35 mouse cellular contexts compared by ENCODE assay signal in the genomic region with DNA sequence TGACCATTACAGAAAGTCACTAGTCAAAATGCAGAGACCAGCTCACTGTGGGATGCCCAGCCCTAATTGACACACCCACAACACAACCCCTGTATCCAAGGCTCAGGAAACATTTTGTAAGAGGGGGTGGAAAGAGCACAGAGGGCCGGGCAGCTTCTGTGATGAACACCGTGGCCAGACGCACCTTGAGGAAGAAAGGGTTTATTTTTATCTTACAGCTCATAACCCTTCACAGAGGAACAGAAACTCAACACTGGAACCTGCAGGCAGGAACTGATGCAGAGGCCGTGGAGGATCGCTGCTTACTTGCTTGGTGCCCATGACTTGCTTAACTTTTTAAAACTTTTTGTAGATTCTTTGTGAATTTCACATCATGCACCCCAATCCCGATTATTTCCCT. TPM values are rescaled to one million over a fixed set of nuclear protein-coding genes. Genes with fewer than 3 reads are reported as not detected.
DNase-seq lines count a peak whose midpoint lies in the region; ATAC-seq and TF ChIP-seq lines count a peak whose summit lies in the region.
"Had no signal": no experiment of that assay in that cellular context is flagged by ENCODE, and none has a peak within 500 bp of the region (broad histone marks: within the 10 kb centered on the region; RNA-seq: fewer than 3 reads in every experiment).

No protein-coding gene starts in this region.

- TF ChIP-seq POLR2A in bone marrow, adult 2 months (IDR thresholded peaks at IDR 0.05; ENCODE audit: borderline replicate concordance, control insufficient read depth, low read depth, low read length) = no peak
- peak; percentile 30; the same call in 1 of the 2 replicates for TF ChIP-seq POLR2A in small intestine, adult 2 months (IDR thresholded peaks at IDR 0.05; ENCODE audit: low read depth, low read length)

- no peaks in the 10 kb centered on the region for H3K27me3 ChIP-seq in intestine, embryonic 14.5 days (replicated peaks; ENCODE audit: control insufficient read depth, insufficient read depth, low read length)
- H3K27me3 ChIP-seq in intestine, embryonic 15.5 days (replicated peaks) = no peaks in the 10 kb centered on the region
- H3K27me3 ChIP-seq in small intestine, adult 2 months (ENCODE audit: control insufficient read depth, insufficient read depth, low read length) = no peaks in the 10 kb centered on the region
- H3K27me3 ChIP-seq: embryonic facial prominence, embryonic 15.5 days; forebrain, embryonic 12.5 days; heart, embryonic 15.5 days; hindbrain, embryonic 13.5 days; liver, embryonic 15.5 days; lung, embryonic 15.5 days; neural tube, embryonic 12.5 days; Patski had no signal

- H3K27ac ChIP-seq in intestine, embryonic 14.5 days (ENCODE audit: low read depth) = no peak overlapping the region
- H3K27ac ChIP-seq in intestine, embryonic 15.5 days = no peak overlapping the region
- H3K27ac ChIP-seq in bone marrow, adult 2 months (ENCODE audit: control insufficient read depth, insufficient read depth, low read depth, low read length, poor library complexity) = peak overlapping the region; percentile 6; the same call in 1 of the 2 replicates
- peak overlapping the region; percentile 57; the same call in 1 of the 2 replicates for H3K27ac ChIP-seq in small intestine, adult 2 months (ENCODE audit: insufficient read depth, low read depth, low read length)
- H3K27ac ChIP-seq: embryonic facial prominence, embryonic 10.5 days; embryonic facial prominence, embryonic 15.5 days; forebrain, embryonic 12.5 days; heart, embryonic 10.5 days; heart, embryonic 15.5 days; hindbrain, embryonic 13.5 days; liver, embryonic 15.5 days; lung, embryonic 15.5 days; neural tube, embryonic 12.5 days had no signal

- no peaks in the 10 kb centered on the region for H3K9me3 ChIP-seq in intestine, embryonic 14.5 days (ENCODE audit: control insufficient read depth, low read length)
- H3K9me3 ChIP-seq in intestine, embryonic 15.5 days = no peaks in the 10 kb centered on the region
- H3K9me3 ChIP-seq: embryonic facial prominence, embryonic 15.5 days; forebrain, embryonic 12.5 days; heart, embryonic 10.5 days; heart, embryonic 15.5 days; hindbrain, embryonic 13.5 days; liver, embryonic 15.5 days; lung, embryonic 15.5 days had no signal

- H3K9ac ChIP-seq in intestine, embryonic 14.5 days (ENCODE audit: low read length) = no peak overlapping the region
- H3K9ac ChIP-seq in intestine, embryonic 15.5 days = no peak overlapping the region
- H3K9ac ChIP-seq: embryonic facial prominence, embryonic 15.5 days; forebrain, embryonic 12.5 days; heart, embryonic 15.5 days; hindbrain, embryonic 13.5 days; liver, embryonic 15.5 days; lung, embryonic 15.5 days; neural tube, embryonic 12.5 days had no signal

- H3K4me2 ChIP-seq in intestine, embryonic 14.5 days (ENCODE audit: low read length) = no peak overlapping the region
- H3K4me2 ChIP-seq in intestine, embryonic 15.5 days (replicated peaks) = no peak overlapping the region
- H3K4me2 ChIP-seq: embryonic facial prominence, embryonic 15.5 days; forebrain, embryonic 12.5 days; heart, embryonic 15.5 days; hindbrain, embryonic 13.5 days; liver, embryonic 15.5 days; lung, embryonic 15.5 days; midbrain, embryonic 11.5 days; neural tube, embryonic 12.5 days had no signal

- ATAC-seq in intestine, embryonic 14.5 days (replicated peaks; ENCODE audit: low FRiP score, low TSS enrichment, low read depth) = no peak
- no peak for ATAC-seq in intestine, embryonic 15.5 days
- ATAC-seq: midbrain, embryonic 16.5 days; Patski had no signal

- WGBS in intestine, embryonic 14.5 days = 81% methylated on average over 6 of the region's 6 CpGs
- WGBS in intestine, embryonic 15.5 days = 83% methylated on average over 6 of the region's 6 CpGs
- 50% methylated on average over 6 of the region's 6 CpGs for WGBS in bone marrow, adult 2 months
- WGBS in small intestine, adult 2 months = 69% methylated on average over 6 of the region's 6 CpGs

- H3K4me1 ChIP-seq in intestine, embryonic 14.5 days (replicated peaks; ENCODE audit: control insufficient read depth, insufficient read depth, low read length) = no peaks in the 10 kb centered on the region
- H3K4me1 ChIP-seq in intestine, embryonic 15.5 days (replicated peaks) = no peaks in the 10 kb centered on the region
- peaks cover 3% of the 10 kb centered on the region; the same call in 1 of the 2 replicates for H3K4me1 ChIP-seq in bone marrow, adult 2 months (ENCODE audit: control insufficient read depth, insufficient read depth, low read length)
- no peaks in the 10 kb centered on the region; the same call in 1 of the 2 replicates for H3K4me1 ChIP-seq in small intestine, adult 2 months (ENCODE audit: control insufficient read depth, insufficient read depth, insufficient read length, low read length)
- H3K4me1 ChIP-seq: embryonic facial prominence, embryonic 10.5 days; embryonic facial prominence, embryonic 15.5 days; forebrain, embryonic 12.5 days; heart, embryonic 10.5 days; heart, embryonic 15.5 days; hindbrain, embryonic 13.5 days; liver, embryonic 15.5 days; lung, embryonic 15.5 days; neural tube, embryonic 12.5 days had no signal

- no peak for TF ChIP-seq CTCF in bone marrow, adult 2 months (IDR thresholded peaks at IDR 0.05; ENCODE audit: control insufficient read depth, insufficient read depth, low read length)
- TF ChIP-seq CTCF in small intestine, adult 2 months (IDR thresholded peaks at IDR 0.05; ENCODE audit: extremely low read depth, insufficient read length, insufficient replicate concordance, low read depth, low read length) = no peak

- peak; percentile 41 for DNase-seq in intestine, embryonic 14.5 days (ENCODE audit: low spot score)
- DNase-seq in A20 (ENCODE audit: low read depth, low spot score) = peak; percentile 85
- no peak for DNase-seq in left cerebral cortex, adult 11 months (ENCODE audit: low spot score)
- no peak for DNase-seq in yolk sac, embryonic 10.5 days (ENCODE audit: low spot score)
- DNase-seq: adrenal gland, postnatal 10 days; cerebellum, adult 11-12 months; cerebellum, adult 9-11 months; gastrocnemius, postnatal 10 days; kidney, adult 11 months; kidney, postnatal 14 days; layer of hippocampus, adult 9-11 months; lung, postnatal 36 days; thymus, postnatal 14 days had no signal

- no peak overlapping the region for H3K4me3 ChIP-seq in intestine, embryonic 14.5 days (ENCODE audit: low read depth, low read length)
- H3K4me3 ChIP-seq in intestine, embryonic 15.5 days (replicated peaks) = no peak overlapping the region
- no peak overlapping the region for H3K4me3 ChIP-seq in bone marrow, adult 2 months (replicated peaks; ENCODE audit: control insufficient read depth, low read depth, low read length)
- H3K4me3 ChIP-seq in small intestine, adult 2 months (ENCODE audit: low read depth, low read length) = no peak overlapping the region
- H3K4me3 ChIP-seq: embryonic facial prominence, embryonic 10.5 days; embryonic facial prominence, embryonic 15.5 days; forebrain, embryonic 12.5 days; heart, embryonic 10.5 days; heart, embryonic 15.5 days; hindbrain, embryonic 13.5 days; liver, embryonic 15.5 days; lung, embryonic 15.5 days; myocyte; neural tube, embryonic 12.5 days had no signal

- no peaks in the 10 kb centered on the region for H3K36me3 ChIP-seq in intestine, embryonic 14.5 days (ENCODE audit: control insufficient read depth, insufficient read depth, low read length)
- H3K36me3 ChIP-seq in intestine, embryonic 15.5 days = no peaks in the 10 kb centered on the region
- H3K36me3 ChIP-seq in small intestine, adult 2 months (ENCODE audit: control insufficient read depth, insufficient read depth, low read length) = no peaks in the 10 kb centered on the region
- H3K36me3 ChIP-seq: embryonic facial prominence, embryonic 10.5 days; embryonic facial prominence, embryonic 15.5 days; forebrain, embryonic 12.5 days; heart, embryonic 10.5 days; heart, embryonic 15.5 days; hindbrain, embryonic 13.5 days; liver, embryonic 15.5 days; lung, embryonic 15.5 days; neural tube, embryonic 12.5 days had no signal

RNA-seq across cellular contexts. Expression of gene Gimap4, which starts 8.6 kb away (rescaled TPM):
- polyA plus RNA-seq in intestine, embryonic 14.5 days (2014; fragmentation: Nextera tagmentation; extraction: Ambion mirVana) = 18.3 and 19.1 TPM in 2 replicates
- 20.7 and 22.8 TPM in 2 replicates for polyA plus RNA-seq in intestine, embryonic 15.5 days (2015; fragmentation: Nextera tagmentation; extraction: Ambion mirVana)
- 20.7 and 41.0 TPM in 2 replicates for polyA plus RNA-seq in bone marrow, adult 2 months (2011; ENCODE audit: insufficient read depth, insufficient read length, low replicate concordance, missing spikeins)
- polyA plus RNA-seq in small intestine, adult 2 months (2012; rRNA removed) = 4.3 and 9.3 TPM in 2 replicates
- polyA plus RNA-seq: myocyte had no signal

RNA-seq across cellular contexts. Expression of gene Gimap6, which starts 15.1 kb away (rescaled TPM):
- polyA plus RNA-seq in intestine, embryonic 14.5 days (2014; fragmentation: Nextera tagmentation; extraction: Ambion mirVana) = 22.8 and 24.3 TPM in 2 replicates
- polyA plus RNA-seq in intestine, embryonic 15.5 days (2015; fragmentation: Nextera tagmentation; extraction: Ambion mirVana) = 20.4 and 21.1 TPM in 2 replicates
- polyA plus RNA-seq in bone marrow, adult 2 months (2011; ENCODE audit: insufficient read depth, insufficient read length, low replicate concordance, missing spikeins) = 45.1 and 77.9 TPM in 2 replicates
- polyA plus RNA-seq in small intestine, adult 2 months (2012; rRNA removed) = 2.0 and 5.0 TPM in 2 replicates
- polyA plus RNA-seq: myocyte, Patski had no signal

RNA-seq across cellular contexts. Expression of gene Gimap9, which starts 17.0 kb away (rescaled TPM):
- 14.1 and 15.9 TPM in 2 replicates for polyA plus RNA-seq in intestine, embryonic 14.5 days (2014; fragmentation: Nextera tagmentation; extraction: Ambion mirVana)
- polyA plus RNA-seq in intestine, embryonic 15.5 days (2015; fragmentation: Nextera tagmentation; extraction: Ambion mirVana) = 16.9 and 18.0 TPM in 2 replicates
- 13.5 and 26.0 TPM in 2 replicates for polyA plus RNA-seq in bone marrow, adult 2 months (2011; ENCODE audit: insufficient read depth, insufficient read length, low replicate concordance, missing spikeins)
- polyA plus RNA-seq in small intestine, adult 2 months (2012; rRNA removed) = 0.27 and 0.62 TPM in 2 replicates

RNA-seq across cellular contexts. Expression of gene Gm28053, which starts 25.4 kb away (rescaled TPM):
- 1.4 and 4.9 TPM in 2 replicates for polyA plus RNA-seq in intestine, embryonic 14.5 days (2014; fragmentation: Nextera tagmentation; extraction: Ambion mirVana)
- 5.6 and 5.7 TPM in 2 replicates for polyA plus RNA-seq in intestine, embryonic 15.5 days (2015; fragmentation: Nextera tagmentation; extraction: Ambion mirVana)
- polyA plus RNA-seq in bone marrow, adult 2 months (2011; ENCODE audit: insufficient read depth, insufficient read length, low replicate concordance, missing spikeins) = 15.2 TPM in 1 of 2 replicates, not detected in the other
- not detected in 2 replicates for polyA plus RNA-seq in small intestine, adult 2 months (2012; rRNA removed)
- polyA plus RNA-seq: embryonic facial prominence, embryonic 10.5 days; forebrain, embryonic 12.5 days; hindbrain, embryonic 13.5 days; limb, embryonic 11.5 days; liver, adult 2 months; liver, embryonic 15.5 days; myocyte; Patski; testis, adult 2 months had no signal

RNA-seq across cellular contexts. Expression of gene Gimap7, which starts 25.5 kb away (rescaled TPM):
- 0.14 and 0.16 TPM in 2 replicates for polyA plus RNA-seq in intestine, embryonic 14.5 days (2014; fragmentation: Nextera tagmentation; extraction: Ambion mirVana)
- polyA plus RNA-seq in intestine, embryonic 15.5 days (2015; fragmentation: Nextera tagmentation; extraction: Ambion mirVana) = 0.18 and 0.30 TPM in 2 replicates
- polyA plus RNA-seq in bone marrow, adult 2 months (2011; ENCODE audit: insufficient read depth, insufficient read length, low replicate concordance, missing spikeins) = 3.6 and 5.2 TPM in 2 replicates
- 1.5 and 2.5 TPM in 2 replicates for polyA plus RNA-seq in small intestine, adult 2 months (2012; rRNA removed)
- polyA plus RNA-seq: cortical plate, adult 2 months; embryonic facial prominence, embryonic 10.5 days; forebrain, embryonic 12.5 days; heart, embryonic 10.5 days; hindbrain, embryonic 13.5 days; kidney, embryonic 14.5 days; limb, embryonic 11.5 days; lung, embryonic 15.5 days; midbrain, embryonic 11.5 days; midbrain, embryonic 16.5 days; myocyte; neural tube, embryonic 12.5 days; Patski; stomach, embryonic 14.5 days; testis, adult 2 months had no signal

Comparison
In these comparisons a context has a peak if more than half of its experiments do, and no peak if none do; other contexts are left out.
1. DNase-seq: peak in intestine, embryonic 14.5 days (single experiment) and A20 (single experiment); none in left cerebral cortex, adult 11 months (single experiment) and yolk sac, embryonic 10.5 days (single experiment).
2. H3K27ac ChIP-seq: peak in bone marrow, adult 2 months (single experiment) and small intestine, adult 2 months (single experiment); none in intestine, embryonic 14.5 days (single experiment) and intestine, embryonic 15.5 days (single experiment).